Mouse (Mus musculus) CH12.LX (cell line): ENCODE data around the gene Ercc6l2.

Experiments
- CHD2 ChIP-seq: IDR thresholded peaks from 2 replicates; pipeline ENCODE4 v1.6.1; 2011; ENCODE audit warnings: low read length, improper control_type of control experiment
- CTCF ChIP-seq, 2 experiments: IDR thresholded peaks in 1 of 2; conservative IDR thresholded peaks in 1 of 2; 2 replicates each; pipeline ENCODE4 v1.5.1; 2011 to 2012; ENCODE audit warnings: low read depth in 2 of 2, low read length in 2 of 2, improper control_type of control experiment in 1 of 2, inconsistent platforms in 1 of 2, mild to moderate bottlenecking in 1 of 2, moderate library complexity in 1 of 2
- HCFC1 ChIP-seq: IDR thresholded peaks from 2 replicates; pipeline ENCODE4 v1.6.1; 2012; ENCODE audit warnings: low read depth, mild to moderate bottlenecking, inconsistent platforms, low read length, improper control_type of control experiment
- MEF2A ChIP-seq: IDR thresholded peaks from 2 replicates; pipeline ENCODE4 v1.6.1; 2014; ENCODE audit warnings: low read depth, mild to moderate bottlenecking, inconsistent platforms, low read length, improper control_type of control experiment, borderline replicate concordance
- POLR2A ChIP-seq: IDR thresholded peaks from 2 replicates; pipeline ENCODE4 v1.6.1; 2011; ENCODE audit warnings: low read depth, mild to moderate bottlenecking, improper control_type of control experiment, low read length
- SMC3 ChIP-seq: IDR thresholded peaks from 2 replicates; pipeline ENCODE4 v1.6.1; 2011; ENCODE audit warnings: low read depth, low read length, improper control_type of control experiment
- TCF12 ChIP-seq: IDR thresholded peaks from 2 replicates; pipeline ENCODE4 v1.6.1; 2014; ENCODE audit warnings: low read depth, mild to moderate bottlenecking, inconsistent platforms, low read length, improper control_type of control experiment
- USF1 ChIP-seq: IDR thresholded peaks from 2 replicates; pipeline ENCODE4 v1.6.1; 2014; ENCODE audit warnings: low read depth, mild to moderate bottlenecking, inconsistent platforms, low read length, improper control_type of control experiment
- ZC3H11A ChIP-seq: IDR thresholded peaks from 2 replicates; pipeline ENCODE4 v1.6.1; 2012; ENCODE audit warnings: low read depth, mild to moderate bottlenecking, inconsistent platforms, low read length, improper control_type of control experiment
- ZKSCAN1 ChIP-seq: IDR thresholded peaks from 2 replicates; pipeline ENCODE4 v1.6.1; 2012; ENCODE audit warnings: low read depth, inconsistent platforms, low read length, improper control_type of control experiment, borderline replicate concordance

GRCm38 (mm10) chr13:63915176-63915575 lies 100.1 kb downstream of the Ercc6l2 start:
- TF ChIP-seq CTCF (conservative IDR thresholded peaks at IDR 0.05 in 1 of 2, IDR thresholded peaks at IDR 0.05 in 1 of 2; ENCODE audit: low read depth in 2 of 2, low read length in 2 of 2), result no peak
- no peak for TF ChIP-seq ZC3H11A
- TF ChIP-seq POLR2A, result no peak
- TF ChIP-seq ZKSCAN1, result no peak
- TF ChIP-seq MEF2A, result no peak
- no peak for TF ChIP-seq TCF12
- no peak for TF ChIP-seq HCFC1
- no peak for TF ChIP-seq SMC3
- no peak for TF ChIP-seq CHD2
- TF ChIP-seq USF1, result no peak
